In the genomic region with DNA sequence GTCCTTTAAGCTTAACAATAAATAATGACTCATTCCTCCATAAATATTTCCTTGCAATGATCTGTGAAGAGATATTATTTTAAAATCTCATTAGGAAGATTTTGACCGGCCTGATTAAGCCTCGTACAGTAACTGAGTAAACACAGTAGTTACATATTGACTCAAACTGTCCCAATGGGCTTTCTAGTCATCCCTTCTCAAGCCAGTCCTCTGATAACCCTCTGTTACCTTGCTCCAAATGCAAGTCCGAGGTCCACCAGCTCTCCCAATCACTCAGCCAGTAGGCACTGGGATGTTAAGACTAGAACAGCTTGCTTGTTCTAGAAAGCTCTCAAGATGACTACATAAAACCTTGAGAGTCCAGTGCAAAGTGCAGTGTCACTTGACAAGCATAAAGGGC, we compare ENCODE assay signal across 24 mouse cellular contexts.
DNase-seq lines count a peak whose midpoint lies in the region; ATAC-seq and TF ChIP-seq lines count a peak whose summit lies in the region.
"Had no signal": no experiment of that assay in that cellular context is flagged by ENCODE, and none has a peak within 500 bp of the region (broad histone marks: within the 10 kb centered on the region; RNA-seq: fewer than 3 reads in every experiment).

No protein-coding gene starts in this region.

- H3K4me3 ChIP-seq in liver, adult 2 months (ENCODE audit: insufficient read depth, low read depth, low read length), result no peak overlapping the region
- no peak overlapping the region for H3K4me3 ChIP-seq in liver, embryonic 12.5 days
- H3K4me3 ChIP-seq: embryonic facial prominence, embryonic 13.5 days; embryonic facial prominence, embryonic 15.5 days; erythroblast, embryonic 14.5 days; forebrain, embryonic 10.5 days; forebrain, embryonic 12.5 days had no signal

- 15% methylated on average over 3 of the region's 3 CpGs for WGBS in liver, adult 2 months
- 60% methylated on average over 3 of the region's 3 CpGs for WGBS in liver, embryonic 12.5 days (ENCODE audit: insufficient replicate concordance)

- no peak overlapping the region for H3K9ac ChIP-seq in liver, adult 2 months (ENCODE audit: low read depth, low read length)
- no peak overlapping the region for H3K9ac ChIP-seq in liver, embryonic 12.5 days
- H3K9ac ChIP-seq: embryonic facial prominence, embryonic 13.5 days; embryonic facial prominence, embryonic 15.5 days; forebrain, embryonic 12.5 days had no signal

- H3K9me3 ChIP-seq in liver, embryonic 12.5 days (replicated peaks), result peaks cover 13% of the 10 kb centered on the region; the same call in 1 of the 2 replicates
- H3K9me3 ChIP-seq: embryonic facial prominence, embryonic 13.5 days; embryonic facial prominence, embryonic 15.5 days; forebrain, embryonic 10.5 days; forebrain, embryonic 12.5 days had no signal

- intact Hi-C loops in heart, postnatal 10 days (cut with DNase I), result no loop called here

- no peak for ATAC-seq in liver, embryonic 12.5 days
- ATAC-seq: CD4-positive, CD25-positive, alpha-beta regulatory T cell, adult 4 months; forebrain, embryonic 14.5 days; forebrain, embryonic 16.5 days had no signal

- no peaks in the 10 kb centered on the region for H3K79me2 ChIP-seq in liver, adult 2 months (ENCODE audit: control insufficient read depth, insufficient read depth, low read length)

- DNase-seq in heart, adult 11 months, result peak; percentile 39
- DNase-seq in heart, postnatal 10 days, result no peak
- peak; percentile 84 for DNase-seq in liver, adult 2 months (ENCODE audit: extremely low read depth, low read depth, low spot score)
- no peak for DNase-seq in embryo, embryonic 11 days
- DNase-seq: adrenal gland, adult 2 months; adrenal gland, postnatal 10 days; adrenal gland, postnatal 25 days; B cell, adult 2 months; cerebellum, adult 11-12 months; cerebellum, adult 2 months; cerebellum, adult 9-10 months; cerebellum, postnatal 10 days; cerebellum, postnatal 25 days had no signal

- no peaks in the 10 kb centered on the region for H3K27me3 ChIP-seq in liver, adult 2 months (ENCODE audit: control insufficient read depth, insufficient read depth, low read length)
- no peaks in the 10 kb centered on the region for H3K27me3 ChIP-seq in liver, embryonic 12.5 days (replicated peaks)
- H3K27me3 ChIP-seq: CH12.LX; embryonic facial prominence, embryonic 13.5 days; embryonic facial prominence, embryonic 15.5 days; forebrain, embryonic 12.5 days had no signal

- no peak overlapping the region for H3K27ac ChIP-seq in liver, adult 2 months (replicated peaks; ENCODE audit: insufficient read depth, low read depth, low read length)
- H3K27ac ChIP-seq in liver, embryonic 12.5 days, result no peak overlapping the region
- H3K27ac ChIP-seq: embryonic facial prominence, embryonic 13.5 days; embryonic facial prominence, embryonic 15.5 days; forebrain, embryonic 10.5 days; forebrain, embryonic 12.5 days had no signal

- TF ChIP-seq CTCF in liver, adult 2 months (IDR thresholded peaks at IDR 0.05; ENCODE audit: low read depth, low read length), result no peak

- no peaks in the 10 kb centered on the region for H3K4me1 ChIP-seq in liver, adult 2 months (ENCODE audit: control insufficient read depth, insufficient read depth, low read length)
- no peaks in the 10 kb centered on the region for H3K4me1 ChIP-seq in liver, embryonic 12.5 days
- H3K4me1 ChIP-seq: embryonic facial prominence, embryonic 13.5 days; embryonic facial prominence, embryonic 15.5 days; forebrain, embryonic 10.5 days; forebrain, embryonic 12.5 days had no signal

- TF ChIP-seq POLR2A in liver, adult 2 months (IDR thresholded peaks at IDR 0.05; ENCODE audit: extremely low read depth, insufficient read depth, low read length), result no peak

- H3K36me3 ChIP-seq in liver, adult 2 months (ENCODE audit: control insufficient read depth, insufficient read depth, low read length), result no peaks in the 10 kb centered on the region
- no peaks in the 10 kb centered on the region for H3K36me3 ChIP-seq in liver, embryonic 12.5 days
- H3K36me3 ChIP-seq: embryonic facial prominence, embryonic 13.5 days; embryonic facial prominence, embryonic 15.5 days; forebrain, embryonic 10.5 days; forebrain, embryonic 12.5 days; G1E had no signal

- no peak overlapping the region for H3K4me2 ChIP-seq in liver, embryonic 12.5 days
- H3K4me2 ChIP-seq: embryonic facial prominence, embryonic 13.5 days; embryonic facial prominence, embryonic 15.5 days; forebrain, embryonic 12.5 days had no signal

Comparison
In these comparisons a context has a peak if more than half of its experiments do, and no peak if none do; other contexts are left out.
1. DNase-seq: peak in heart, adult 11 months (single experiment) and liver, adult 2 months (single experiment); none in heart, postnatal 10 days (0 of 2) and embryo, embryonic 11 days (single experiment).